Mouse (Mus musculus) gastrocnemius, postnatal 4 days (tissue): ENCODE data around the gene Phf23. TPM values are rescaled to one million over a fixed set of nuclear protein-coding genes. Genes with fewer than 3 reads are reported as not detected.
"Not testable (repeated sequence)": the region's sequence is repeated elsewhere in the genome, so short reads cannot be mapped to it uniquely, and the experiment has no call there.

Experiments
- DNase-seq, 2 experiments: peaks; one replicate each; pipeline ENCODE4 v3.0.0; 2021 to 2022; ENCODE audit warnings: low spot score in 2 of 2, mixed read lengths in 2 of 2
- total RNA-seq, 2 experiments: library from RNA; stranded (reverse); gene quantifications; 2 replicates each; pipeline ENCODE4 v1.2.3; 2021

Gene Phf23
- total RNA-seq, 2 experiments from 2014 or later: 31.5 to 34.7 TPM

GRCm38 (mm10) chr11:69998567-69999491 is 3.3 kb downstream of the Phf23 start:
- DNase-seq: no peak

GRCm38 (mm10) chr11:69999666-70000065 is 4.1 kb downstream of the Phf23 start:
- no peak for DNase-seq

- DNase-seq: peak; percentile 83 to 92
Measured at GRCm38 (mm10) chr11:70000396-70000898, 4.9 kb downstream of the Phf23 start, which contains the start of gene Dvl2. TSS of gene Dvl2 (plus strand) at chr11:70000595.

GRCm38 (mm10) chr11:70001159-70001558 is 5.6 kb downstream of the Phf23 start:
- no peak for DNase-seq

- DNase-seq: no peak
Measured at GRCm38 (mm10) chr11:70001865-70002264, 6.3 kb downstream of the Phf23 start.

- no peak for DNase-seq
Measured at GRCm38 (mm10) chr11:70002471-70002870, 6.9 kb downstream of the Phf23 start.

GRCm38 (mm10) chr11:70005521-70005920 is 9.9 kb downstream of the Phf23 start:
- no peak for DNase-seq

GRCm38 (mm10) chr11:70010033-70010432 is 14.5 kb downstream of the Phf23 start:
- no peak for DNase-seq

GRCm38 (mm10) chr11:70010548-70010947 is 15.0 kb downstream of the Phf23 start:
- no peak for DNase-seq

- DNase-seq: no peak
Measured at GRCm38 (mm10) chr11:70010961-70011360, 15.4 kb downstream of the Phf23 start.

GRCm38 (mm10) chr11:70012931-70013330 is 17.4 kb downstream of the Phf23 start:
- DNase-seq: no peak

- DNase-seq: no peak
Measured at GRCm38 (mm10) chr11:70013408-70013807, 17.8 kb downstream of the Phf23 start.

- no peak for DNase-seq
Measured at GRCm38 (mm10) chr11:70014051-70014450, 18.5 kb downstream of the Phf23 start.

GRCm38 (mm10) chr11:70014880-70015558 is 19.4 kb downstream of the Phf23 start, which contains the start of gene Acadvl:
TSS of gene Acadvl (minus strand) at chr11:70015411.
- DNase-seq: peak; percentile 74 to 88

GRCm38 (mm10) chr11:70015677-70016076 is 20.1 kb downstream of the Phf23 start:
- DNase-seq: no peak

- not testable (repeated sequence) for DNase-seq
Measured at GRCm38 (mm10) chr11:70016177-70016576, 20.6 kb downstream of the Phf23 start.

GRCm38 (mm10) chr11:70016669-70017068 is 21.1 kb downstream of the Phf23 start, which contains the start of gene Dlg4:
TSS of gene Dlg4 (plus strand) at chr11:70016942.
- DNase-seq: no peak

- no peak for DNase-seq
Measured at GRCm38 (mm10) chr11:70017199-70017767, 21.7 kb downstream of the Phf23 start.

GRCm38 (mm10) chr11:70018131-70018990 is 22.8 kb downstream of the Phf23 start:
- peak in 1 of 2 experiments; percentile 62 for DNase-seq

- DNase-seq: no peak
Measured at GRCm38 (mm10) chr11:70019495-70020021, 24.0 kb downstream of the Phf23 start.
